Mouse (Mus musculus) midbrain, embryonic 13.5 days (tissue): ENCODE measurements around the gene Rfc1. TPM values are rescaled to one million over a fixed set of nuclear protein-coding genes. Genes with fewer than 3 reads are reported as not detected.
"Not testable (repeated sequence)": the region's sequence is repeated elsewhere in the genome, so short reads cannot be mapped to it uniquely, and the experiment has no call there.

Experiments
- ATAC-seq: fragments of 200-750 bp; cut with Nextera tagmentation; 2 replicates; pipeline ENCODE4 v1.8.0; 2017; ENCODE audit warnings: mild to moderate bottlenecking, moderate TSS enrichment, moderate library complexity
- H3K27ac ChIP-seq: fragments of 300-500 bp; sonication (generic); 2 replicates; pipeline ENCODE4 v1.5.1; 2015; ENCODE audit warnings: inconsistent platforms, mild to moderate bottlenecking, moderate library complexity
- H3K27me3 ChIP-seq: fragments of 300-500 bp; sonication (generic); 2 replicates; pipeline ENCODE4 v1.6.1; 2015; ENCODE audit warnings: mild to moderate bottlenecking, inconsistent platforms
- H3K36me3 ChIP-seq: fragments of 300-500 bp; sonication (generic); 2 replicates; pipeline ENCODE4 v1.6.1; 2015; ENCODE audit warnings: mild to moderate bottlenecking, inconsistent platforms
- H3K4me1 ChIP-seq: fragments of 300-500 bp; sonication (generic); replicated peaks from 2 replicates; pipeline ENCODE4 v1.6.1; 2015; ENCODE audit warnings: inconsistent platforms
- H3K4me2 ChIP-seq: fragments of 300-500 bp; sonication (generic); replicated peaks from 2 replicates; pipeline ENCODE4 v1.6.1; 2015; ENCODE audit warnings: moderate library complexity, mild to moderate bottlenecking, inconsistent platforms
- H3K4me3 ChIP-seq: fragments of 300-500 bp; sonication (generic); replicated peaks from 2 replicates; pipeline ENCODE4 v1.5.1; 2015; ENCODE audit warnings: mild to moderate bottlenecking, inconsistent platforms
- H3K9ac ChIP-seq: fragments of 300-500 bp; sonication (generic); replicated peaks from 2 replicates; pipeline ENCODE4 v1.6.1; 2015; ENCODE audit warnings: mild to moderate bottlenecking, inconsistent platforms
- H3K9me3 ChIP-seq: fragments of 300-500 bp; sonication (generic); 2 replicates; pipeline ENCODE4 v1.6.1; 2016; ENCODE audit warnings: mild to moderate bottlenecking, inconsistent platforms
- WGBS: fragments of 180-500 bp; shearing (Covaris S2); methylation state at CpG from one replicate; pipeline ENCODE4 v1.1.7; 2015; 5-methylcytosine and 5-hydroxymethylcytosine counted together
- polyA plus RNA-seq: library from polyadenylated mRNA; unstranded; fragments of >200 nt; fragmentation: Nextera tagmentation; extraction: Ambion mirVana; gene quantifications from 2 replicates; pipeline ENCODE4 v1.2.1, GENCODE M21; 2015

The Rfc1 gene
- polyA plus RNA-seq, 1 experiment from 2014 or later, result 35.4 TPM

GRCm38 (mm10) chr5:65298167-65298950 lies 37.1 kb downstream of the Rfc1 start:
- Histone ChIP-seq H3K4me3 (no peak overlapping the region), H3K4me2 (no peak overlapping the region), H3K9ac (no peak overlapping the region), H3K9me3 (no peaks in the 10 kb centered on the region), H3K36me3 (peaks cover 15% of the 10 kb centered on the region), H3K4me1 (no peaks in the 10 kb centered on the region), H3K27ac (no peak overlapping the region), H3K27me3 (no peaks in the 10 kb centered on the region)
- WGBS, result 94% methylated on average over 7 of the region's 7 CpGs
- ATAC-seq, result no peak

GRCm38 (mm10) chr5:65294270-65294669 lies 41.2 kb downstream of the Rfc1 start:
- WGBS, result 80% methylated on average over 2 of the region's 2 CpGs
- peaks cover 26% of the 10 kb centered on the region for H3K36me3 ChIP-seq
- H3K4me1 ChIP-seq, result no peaks in the 10 kb centered on the region
- ATAC-seq, result no peak
- H3K4me2 ChIP-seq, result no peak overlapping the region
- no peaks in the 10 kb centered on the region for H3K9me3 ChIP-seq
- H3K27me3 ChIP-seq, result no peaks in the 10 kb centered on the region
- no peak overlapping the region for H3K9ac ChIP-seq
- no peak overlapping the region for H3K27ac ChIP-seq
- no peak overlapping the region for H3K4me3 ChIP-seq

DNA sequence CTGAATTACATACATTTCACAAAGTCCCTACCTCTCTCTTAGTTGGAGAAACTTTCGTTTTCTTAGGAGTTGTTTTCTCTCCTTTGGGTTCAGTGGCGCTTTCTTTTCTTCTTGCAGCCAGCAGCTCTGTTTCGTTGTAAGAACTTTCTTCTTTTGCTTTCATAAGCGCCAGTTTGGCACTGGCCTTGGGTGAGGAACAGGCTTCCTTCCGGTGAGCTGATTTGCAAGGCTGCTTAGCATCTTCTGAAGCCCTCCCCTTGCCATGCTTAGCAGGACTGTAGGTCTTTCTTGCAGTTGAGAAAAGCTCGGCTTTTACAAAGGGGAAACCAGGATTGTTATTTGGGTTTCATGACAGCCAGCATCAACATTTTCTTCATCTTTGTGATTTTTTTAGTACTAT lies 41.8 kb downstream of the Rfc1 start:
- Histone ChIP-seq H3K4me3 (no peak overlapping the region), H3K27me3 (no peaks in the 10 kb centered on the region), H3K4me2 (no peak overlapping the region), H3K4me1 (no peaks in the 10 kb centered on the region), H3K36me3 (peaks cover 32% of the 10 kb centered on the region), H3K9me3 (no peaks in the 10 kb centered on the region), H3K27ac (no peak overlapping the region), H3K9ac (no peak overlapping the region)
- no peak for ATAC-seq
- 93% methylated on average over 6 of the region's 6 CpGs for WGBS

DNA sequence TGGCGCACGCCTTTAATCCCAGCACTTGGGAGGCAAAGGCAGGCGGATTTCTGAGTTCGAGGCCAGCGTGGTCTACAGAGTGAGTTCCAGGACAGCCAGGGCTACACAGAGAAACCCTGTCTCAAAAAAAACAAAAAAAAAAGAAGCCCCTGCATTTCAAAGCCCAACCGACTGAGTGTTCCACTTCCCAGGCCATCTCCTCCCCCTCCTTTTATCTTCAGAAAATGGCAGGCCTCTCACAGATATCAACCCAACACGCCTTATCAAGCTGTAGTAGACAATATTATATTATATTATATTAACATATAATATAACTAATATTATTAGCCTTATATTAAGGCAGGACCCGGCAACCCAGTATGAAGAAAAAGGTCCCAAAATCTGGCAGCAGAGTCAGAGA lies 46.5 kb downstream of the Rfc1 start:
- H3K4me1 ChIP-seq, H3K9ac ChIP-seq, H3K4me3 ChIP-seq, ATAC-seq, H3K27ac ChIP-seq, H3K4me2 ChIP-seq, H3K27me3 ChIP-seq, H3K9me3 ChIP-seq: not testable (repeated sequence)
- 88% methylated on average over 8 of the region's 8 CpGs for WGBS
- H3K36me3 ChIP-seq, result peaks cover 57% of the 10 kb centered on the region

DNA sequence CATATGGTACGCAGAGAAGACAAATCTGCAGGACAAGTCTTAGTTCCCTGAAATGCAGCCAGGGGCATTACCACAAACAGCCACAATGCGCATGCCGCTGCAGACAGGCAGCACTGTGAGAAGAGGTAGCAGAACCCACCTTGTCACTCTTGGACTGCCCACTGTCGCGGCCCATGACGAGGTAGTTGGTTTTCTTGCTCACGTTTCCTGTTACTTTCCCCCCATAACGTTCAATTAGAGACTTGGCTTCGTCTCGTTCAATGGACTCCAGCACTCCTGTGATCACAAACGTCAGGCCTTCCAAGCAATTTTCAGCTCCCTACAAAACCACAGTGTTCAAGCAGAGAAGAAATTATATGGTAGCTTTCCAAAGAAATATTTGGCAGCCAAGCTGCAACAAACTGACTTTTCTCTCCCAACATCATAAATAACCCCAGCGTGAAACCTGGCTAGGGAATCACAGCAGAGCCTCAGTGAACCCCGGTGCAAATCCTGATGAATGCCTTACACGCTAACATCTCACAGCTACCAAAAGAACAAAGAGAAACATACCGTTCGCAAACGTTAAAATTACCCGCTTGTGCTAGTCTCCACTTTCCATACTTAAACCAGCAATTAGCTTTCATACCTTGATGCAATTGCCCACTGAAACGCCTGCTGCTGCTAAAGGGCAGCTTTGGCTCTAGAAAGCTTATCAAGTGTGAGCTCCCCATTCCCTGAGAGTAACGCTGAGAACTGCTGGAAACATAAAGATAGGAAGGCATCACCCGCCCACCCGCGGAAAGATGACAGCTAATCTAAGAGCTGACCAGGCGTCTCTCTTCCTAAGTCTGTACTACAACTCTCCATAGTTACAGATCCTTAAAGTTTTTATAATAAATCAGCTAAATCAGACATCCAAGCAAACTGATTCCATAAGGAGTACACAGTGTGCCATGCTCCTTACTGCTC lies 47.4 kb downstream of the Rfc1 start:
- Histone ChIP-seq H3K36me3 (peaks cover 57% of the 10 kb centered on the region), H3K27ac (no peak overlapping the region), H3K4me2 (no peak overlapping the region), H3K4me1 (no peaks in the 10 kb centered on the region), H3K27me3 (no peaks in the 10 kb centered on the region), H3K9me3 (no peaks in the 10 kb centered on the region), H3K4me3 (no peak overlapping the region), H3K9ac (no peak overlapping the region)
- ATAC-seq, result no peak
- WGBS, result 91% methylated on average over 24 of the region's 24 CpGs

DNA sequence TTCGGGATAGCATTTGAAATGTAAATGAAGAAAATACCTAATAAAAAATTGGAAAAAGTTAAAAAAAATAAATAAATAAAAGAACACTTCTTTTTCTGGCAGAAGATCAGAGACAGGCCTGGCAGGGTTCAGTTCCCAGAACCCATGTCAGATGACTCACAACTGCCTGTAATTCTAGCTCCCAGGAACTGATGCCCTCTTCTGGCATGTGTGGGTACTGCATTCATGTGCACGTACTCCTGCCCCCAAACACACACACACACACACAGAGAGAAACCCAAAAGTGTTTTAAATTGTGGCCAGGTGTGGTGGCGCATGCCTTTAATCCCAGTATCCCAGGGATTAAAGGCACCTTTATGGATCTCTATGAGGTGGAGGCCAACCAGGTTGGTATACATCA lies 51.3 kb downstream of the Rfc1 start:
- peaks cover 43% of the 10 kb centered on the region for H3K36me3 ChIP-seq
- no peak for ATAC-seq
- H3K9me3 ChIP-seq, result no peaks in the 10 kb centered on the region
- no peak overlapping the region for H3K27ac ChIP-seq
- H3K4me3 ChIP-seq, result no peak overlapping the region
- no peaks in the 10 kb centered on the region for H3K27me3 ChIP-seq
- no peak overlapping the region for H3K4me2 ChIP-seq
- H3K9ac ChIP-seq, result no peak overlapping the region
- 94% methylated on average over 3 of the region's 3 CpGs for WGBS
- H3K4me1 ChIP-seq, result no peaks in the 10 kb centered on the region

GRCm38 (mm10) chr5:65281216-65281615 lies 54.3 kb downstream of the Rfc1 start:
- Histone ChIP-seq H3K27ac (no peak overlapping the region), H3K27me3 (no peaks in the 10 kb centered on the region), H3K4me1 (no peaks in the 10 kb centered on the region), H3K4me3 (no peak overlapping the region), H3K9ac (no peak overlapping the region), H3K36me3 (peaks cover 25% of the 10 kb centered on the region), H3K9me3 (no peaks in the 10 kb centered on the region), H3K4me2 (no peak overlapping the region)
- WGBS, result 96% methylated on average over 3 of the region's 3 CpGs
- ATAC-seq, result no peak

- Histone ChIP-seq H3K4me1 (no peaks in the 10 kb centered on the region), H3K4me3 (no peak overlapping the region), H3K27me3 (no peaks in the 10 kb centered on the region), H3K27ac (no peak overlapping the region), H3K9ac (no peak overlapping the region), H3K9me3 (no peaks in the 10 kb centered on the region), H3K4me2 (no peak overlapping the region), H3K36me3 (peaks cover 22% of the 10 kb centered on the region)
- 81% methylated on average over 6 of the region's 6 CpGs for WGBS
- ATAC-seq, result no peak
These were observed 56.3 kb downstream of the Rfc1 start for GRCm38 (mm10) chr5:65279133-65279651.

GRCm38 (mm10) chr5:65273966-65274365 lies 61.5 kb downstream of the Rfc1 start:
- no peak overlapping the region for H3K4me2 ChIP-seq
- H3K9me3 ChIP-seq, result no peaks in the 10 kb centered on the region
- no peaks in the 10 kb centered on the region for H3K4me1 ChIP-seq
- ATAC-seq, result no peak
- no peak overlapping the region for H3K9ac ChIP-seq
- no peak overlapping the region for H3K27ac ChIP-seq
- WGBS, result 92% methylated on average over 3 of the region's 3 CpGs
- peaks cover 28% of the 10 kb centered on the region for H3K36me3 ChIP-seq
- no peak overlapping the region for H3K4me3 ChIP-seq
- no peaks in the 10 kb centered on the region for H3K27me3 ChIP-seq

GRCm38 (mm10) chr5:65257910-65258505 lies 77.5 kb downstream of the Rfc1 start:
- WGBS, result 86% methylated on average over 14 of the region's 14 CpGs
- Histone ChIP-seq H3K9ac (no peak overlapping the region), H3K4me1 (no peaks in the 10 kb centered on the region), H3K4me2 (no peak overlapping the region), H3K9me3 (no peaks in the 10 kb centered on the region), H3K36me3 (peaks cover 78% of the 10 kb centered on the region), H3K27ac (no peak overlapping the region), H3K27me3 (no peaks in the 10 kb centered on the region), H3K4me3 (no peak overlapping the region)
- ATAC-seq, result no peak

DNA sequence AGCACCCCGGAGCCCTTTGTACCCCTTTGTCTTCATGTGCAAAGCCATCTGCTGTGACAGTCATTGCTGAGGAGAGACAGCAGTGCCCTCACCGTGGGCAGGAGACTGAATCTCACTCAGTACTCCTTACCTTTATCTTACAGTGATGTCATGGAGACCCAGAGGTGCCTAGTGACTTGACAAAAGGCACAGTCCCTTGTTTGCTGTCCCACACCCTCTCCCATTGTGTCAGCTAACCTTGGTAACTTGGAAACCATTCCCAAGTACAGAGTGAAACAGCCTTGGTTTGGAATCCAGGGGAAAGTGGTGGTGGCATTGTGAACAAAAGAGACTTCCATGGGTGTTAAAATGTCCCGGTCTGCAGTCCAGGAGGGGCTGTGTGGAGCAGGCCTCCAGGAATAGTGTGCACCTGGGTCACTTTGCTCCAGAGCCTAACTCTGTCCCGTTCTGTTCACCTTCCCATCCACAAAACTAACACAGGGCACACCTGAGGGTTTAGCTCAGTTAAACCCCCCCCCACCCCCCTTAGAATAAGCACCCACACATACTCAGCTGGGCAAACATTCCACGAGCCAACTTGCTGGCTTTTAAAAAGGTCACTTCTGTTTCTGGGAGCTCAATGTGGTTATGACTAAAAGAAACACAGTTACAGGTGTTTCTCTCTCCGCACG lies 85.2 kb downstream of the Rfc1 start:
- H3K4me1 ChIP-seq, result no peaks in the 10 kb centered on the region
- no peaks in the 10 kb centered on the region for H3K9me3 ChIP-seq
- ATAC-seq, result no peak
- H3K36me3 ChIP-seq, result peaks cover 60% of the 10 kb centered on the region
- 66% methylated on average over 7 of the region's 7 CpGs for WGBS
- H3K9ac ChIP-seq, result no peak overlapping the region
- H3K27me3 ChIP-seq, result no peaks in the 10 kb centered on the region
- H3K4me2 ChIP-seq, result no peak overlapping the region
- no peak overlapping the region for H3K27ac ChIP-seq
- H3K4me3 ChIP-seq, result no peak overlapping the region
